Mouse (Mus musculus) splenic B cell, adult 2 months (primary cell): ENCODE data around the gene Cnn1.
A peak's percentile ranks its signal among the peaks of the same experiment; 100 is the strongest.

Experiments
- DNase-seq: peaks from one replicate; pipeline ENCODE4 v3.0.0-alpha.2; 2011; ENCODE audit warnings: low read depth, low spot score
- H3K27me3 ChIP-seq: 2 replicates; pipeline ENCODE4 v1.6.1; 2012; ENCODE audit warnings: mild to moderate bottlenecking, low read length, moderate library complexity, mixed read lengths; ENCODE audit not compliant: control insufficient read depth, poor library complexity, insufficient read depth, severe bottlenecking
- H3K36me3 ChIP-seq: 2 replicates; pipeline ENCODE4 v1.6.1; 2012; ENCODE audit warnings: mild to moderate bottlenecking, low read length, moderate library complexity, mixed read lengths; ENCODE audit not compliant: control insufficient read depth, poor library complexity, insufficient read depth, severe bottlenecking

The Cnn1 gene

DNA sequence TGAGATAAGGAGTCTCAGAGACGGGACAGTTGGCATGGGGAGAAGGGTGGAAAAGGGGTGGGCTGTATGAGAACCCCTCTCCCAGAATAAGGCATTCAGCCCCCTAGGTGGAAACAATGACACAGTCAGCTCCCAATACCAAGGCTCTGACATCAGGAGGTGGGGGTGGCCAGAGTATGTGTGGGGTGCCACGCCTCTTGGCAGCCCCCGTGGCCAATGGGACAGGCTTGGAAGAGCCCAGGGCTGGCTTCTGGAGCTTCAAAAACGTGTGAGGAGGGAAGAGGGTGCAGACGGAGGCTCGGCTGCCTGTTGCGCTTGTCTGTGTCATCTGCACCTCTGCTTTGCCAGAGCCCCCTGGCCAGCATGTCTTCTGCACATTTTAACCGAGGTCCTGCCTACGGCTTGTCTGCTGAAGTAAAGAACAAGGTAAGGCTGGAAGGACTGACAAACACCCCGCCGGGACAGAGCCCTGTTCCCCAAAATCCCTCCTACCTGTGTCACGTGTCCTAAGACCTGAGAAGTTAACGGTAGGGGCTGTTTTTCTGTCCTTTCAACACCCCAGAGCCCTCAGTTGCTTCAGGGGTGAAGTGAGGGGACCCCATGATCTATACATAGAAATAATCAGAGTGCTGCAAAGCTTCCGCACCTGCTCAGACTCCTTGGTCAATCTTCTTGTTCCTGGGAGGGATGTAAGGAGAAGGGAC is at the start of gene Cnn1:
TSS of gene Cnn1 (plus strand) at position 224 of the 704 bp plus-strand sequence.
- no peak for DNase-seq
- H3K36me3 ChIP-seq, result no peaks in the 10 kb centered on the region
- no peaks in the 10 kb centered on the region for H3K27me3 ChIP-seq

- H3K27me3 ChIP-seq, result no peaks in the 10 kb centered on the region
- no peak for DNase-seq
- no peaks in the 10 kb centered on the region for H3K36me3 ChIP-seq
These were observed 49.7 kb upstream of the Cnn1 start for GRCm38 (mm10) chr9:22049315-22049714.

DNA sequence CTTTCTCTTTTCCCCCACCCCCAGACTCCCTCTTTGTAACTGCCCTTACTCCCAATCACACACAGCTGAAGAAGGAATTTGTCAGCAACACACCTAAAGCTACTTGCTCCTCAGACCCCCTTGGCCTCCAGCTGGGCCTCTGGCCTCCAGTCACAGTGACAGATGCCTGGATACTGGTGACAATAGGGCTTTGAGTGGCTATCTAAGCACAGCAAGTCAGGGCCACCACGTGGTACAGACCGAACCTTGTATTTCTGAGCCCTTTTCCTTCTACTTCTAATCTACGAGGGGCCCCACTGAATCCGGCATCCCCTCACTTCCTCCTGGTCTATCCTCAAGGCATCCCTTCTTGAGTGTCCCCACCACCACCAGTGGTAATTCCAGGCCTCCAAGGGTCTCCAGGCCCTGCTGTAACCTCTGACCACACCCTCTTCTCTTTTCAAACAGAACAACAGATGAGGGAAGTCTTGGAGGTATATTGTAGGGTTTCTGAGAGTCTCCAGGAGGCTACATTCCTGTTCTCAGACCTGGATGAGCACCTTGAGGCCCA is 49.2 kb upstream of the Cnn1 start:
- no peaks in the 10 kb centered on the region for H3K27me3 ChIP-seq
- DNase-seq, result no peak

DNA sequence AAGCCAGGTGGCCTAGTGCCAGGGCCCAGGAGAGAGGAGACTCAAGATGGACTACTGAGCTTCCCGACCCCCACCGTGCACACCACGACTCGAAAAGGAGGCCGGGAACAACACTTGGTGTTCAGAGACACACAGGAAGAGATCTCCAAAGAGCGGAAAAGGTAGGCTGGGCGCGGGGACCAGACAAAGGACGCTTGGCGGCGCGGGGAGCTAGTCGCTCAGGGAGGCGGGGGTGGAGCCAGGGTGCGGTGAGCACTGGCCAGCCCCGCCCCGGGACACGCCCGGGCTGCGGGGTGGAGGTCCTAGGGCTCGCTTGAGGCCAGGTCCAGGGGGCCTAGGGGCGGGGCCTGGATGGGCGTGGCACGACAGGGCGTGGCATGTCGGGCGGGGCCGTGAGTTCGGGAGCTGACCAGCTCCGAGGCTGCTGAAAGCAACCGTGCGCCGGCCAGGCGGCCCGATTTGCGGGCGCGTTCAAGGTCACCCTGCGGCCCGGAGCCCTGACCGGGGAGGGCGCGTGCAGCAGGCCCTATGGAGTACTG is 48.6 kb upstream of the Cnn1 start:
- DNase-seq, result peak; percentile 58
- Histone ChIP-seq H3K27me3 (no peaks in the 10 kb centered on the region), H3K36me3 (no peaks in the 10 kb centered on the region)

More for the DNA sequence above, 49.2 kb upstream of the Cnn1 start:
- H3K36me3 ChIP-seq, result no peaks in the 10 kb centered on the region

GRCm38 (mm10) chr9:22051161-22051957 is 47.7 kb upstream of the Cnn1 start:
- DNase-seq, result peak; percentile 22
- H3K27me3 ChIP-seq, result no peaks in the 10 kb centered on the region
- no peaks in the 10 kb centered on the region for H3K36me3 ChIP-seq

GRCm38 (mm10) chr9:22051958-22052254 is 47.1 kb upstream of the Cnn1 start, which contains the start of gene Elavl3:
Gene Elavl3, minus strand, starts transcription at chr9:22052023.
- H3K27me3 ChIP-seq, result no peaks in the 10 kb centered on the region
- no peak for DNase-seq
- no peaks in the 10 kb centered on the region; the same call in 1 of the 2 replicates for H3K36me3 ChIP-seq

DNA sequence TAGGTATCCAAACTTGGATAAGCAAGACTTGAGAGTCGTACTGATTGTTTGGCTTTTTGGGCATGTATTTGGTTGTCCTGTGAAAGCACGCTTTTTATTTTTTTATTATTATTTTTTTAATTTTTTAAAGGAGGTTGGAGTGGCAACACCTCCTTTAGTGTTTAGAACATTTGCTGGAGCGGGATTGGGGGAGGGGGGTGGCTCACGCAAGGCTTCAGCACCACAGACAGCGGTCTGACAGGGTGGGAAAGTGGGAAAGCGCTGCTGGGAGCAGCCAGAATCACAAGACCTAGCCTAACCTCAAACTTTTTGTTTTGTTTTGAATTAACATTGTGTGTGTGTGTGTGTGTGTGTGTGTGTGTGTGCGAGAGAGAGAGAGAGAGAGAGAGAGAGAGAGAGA is 45.4 kb upstream of the Cnn1 start:
- H3K36me3 ChIP-seq, result no peaks in the 10 kb centered on the region; the same call in 1 of the 2 replicates
- no peak for DNase-seq

DNA sequence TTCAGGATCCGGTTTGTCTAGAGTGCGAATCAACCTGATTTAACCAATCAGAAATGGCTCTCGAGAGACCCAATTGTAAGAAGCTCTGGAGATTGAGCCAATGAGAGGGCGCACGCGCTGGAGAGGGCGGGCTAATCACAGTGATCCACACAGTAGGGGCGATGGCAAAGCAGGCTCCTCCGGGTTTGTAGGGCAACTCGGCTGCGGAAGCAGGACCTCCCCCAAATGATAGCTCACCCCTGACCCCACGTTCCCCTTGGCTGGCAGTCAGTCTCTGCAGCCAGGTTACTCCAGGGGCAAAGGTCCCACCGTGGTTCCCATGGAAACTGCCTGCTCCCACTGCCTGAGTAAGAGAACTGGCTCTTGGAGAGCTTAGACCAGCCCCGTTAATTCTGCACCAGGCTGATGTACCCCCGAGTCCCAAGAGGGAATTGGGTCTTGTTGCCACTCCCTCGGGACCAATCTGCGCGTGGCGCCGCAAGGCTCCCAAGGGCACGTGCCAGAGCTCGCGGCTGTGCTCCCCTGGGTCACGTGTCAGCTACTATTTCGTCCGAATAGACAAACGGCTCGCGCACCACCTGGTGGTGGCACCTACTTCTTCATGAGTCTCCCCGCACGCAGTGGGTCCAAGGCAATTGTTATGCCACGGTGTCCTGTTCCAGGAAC is 44.5 kb upstream of the Cnn1 start:
- Histone ChIP-seq H3K36me3 (no peaks in the 10 kb centered on the region; the same call in 1 of the 2 replicates), H3K27me3 (no peaks in the 10 kb centered on the region)
- DNase-seq, result peak; percentile 93

More for the DNA sequence above, 45.4 kb upstream of the Cnn1 start:
- H3K27me3 ChIP-seq, result no peaks in the 10 kb centered on the region

GRCm38 (mm10) chr9:22055713-22056112 is 43.3 kb upstream of the Cnn1 start:
- no peaks in the 10 kb centered on the region; the same call in 1 of the 2 replicates for H3K36me3 ChIP-seq
- H3K27me3 ChIP-seq, result no peaks in the 10 kb centered on the region
- DNase-seq, result no peak

- DNase-seq, result no peak
- H3K36me3 ChIP-seq, result no peaks in the 10 kb centered on the region; the same call in 1 of the 2 replicates
- H3K27me3 ChIP-seq, result no peaks in the 10 kb centered on the region
These were observed 42.6 kb upstream of the Cnn1 start for GRCm38 (mm10) chr9:22056303-22056910.

GRCm38 (mm10) chr9:22057031-22057517 is 41.9 kb upstream of the Cnn1 start:
- no peak for DNase-seq
- Histone ChIP-seq H3K27me3 (no peaks in the 10 kb centered on the region), H3K36me3 (peaks cover 2% of the 10 kb centered on the region)

GRCm38 (mm10) chr9:22058011-22058424 is 41.0 kb upstream of the Cnn1 start:
- no peak for DNase-seq
- peaks cover 2% of the 10 kb centered on the region for H3K36me3 ChIP-seq

DNA sequence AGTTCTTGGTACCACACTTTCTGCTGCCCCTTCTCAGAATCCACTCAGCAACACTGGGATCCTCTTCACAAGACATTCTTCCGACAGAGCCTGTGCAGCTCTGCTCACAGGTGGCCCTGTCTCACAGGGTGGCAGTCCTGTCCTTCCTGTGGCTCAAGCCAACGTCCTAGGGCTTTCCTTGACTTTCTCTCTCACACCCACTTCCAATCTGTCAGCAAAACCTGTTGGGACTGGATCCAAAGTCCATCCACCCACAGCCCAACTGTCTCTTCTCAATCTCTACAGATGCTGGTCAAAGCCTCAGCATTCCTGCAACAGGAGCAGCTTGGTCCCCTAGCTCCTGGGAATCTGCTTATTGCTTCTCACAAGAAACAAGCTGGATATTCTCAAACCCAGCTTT is 37.7 kb upstream of the Cnn1 start:
- no peak for DNase-seq
- Histone ChIP-seq H3K36me3 (peaks cover 6% of the 10 kb centered on the region), H3K27me3 (no peaks in the 10 kb centered on the region)

More at GRCm38 (mm10) chr9:22058011-22058424, 41.0 kb upstream of the Cnn1 start:
- no peaks in the 10 kb centered on the region for H3K27me3 ChIP-seq

GRCm38 (mm10) chr9:22064341-22064740 is 34.7 kb upstream of the Cnn1 start:
- Histone ChIP-seq H3K27me3 (no peaks in the 10 kb centered on the region), H3K36me3 (peaks cover 6% of the 10 kb centered on the region; the same call in 1 of the 2 replicates)
- DNase-seq, result no peak
